Mouse (Mus musculus) spleen, adult 12 weeks (tissue): Measurements from ENCODE around the gene Gm21985.

Source experiments
- DNase-seq: peaks from one replicate; pipeline ENCODE4 v3.0.0; 2022; ENCODE audit warnings: low spot score

Gm21985 gene

GRCm38 (mm10) chr2:112266242-112266592 lies at the start of gene Gm21985:
Gene Gm21985 (plus strand): TSS chr2:112266314.
- peak; percentile 72 for DNase-seq

GRCm38 (mm10) chr2:112217614-112218013 lies 48.5 kb upstream of the Gm21985 start:
- DNase-seq: no peak

- DNase-seq: no peak
Measured at GRCm38 (mm10) chr2:112220880-112221279, 45.2 kb upstream of the Gm21985 start.

- no peak for DNase-seq
Measured at GRCm38 (mm10) chr2:112222607-112223006, 43.5 kb upstream of the Gm21985 start.

GRCm38 (mm10) chr2:112224356-112224755 lies 41.8 kb upstream of the Gm21985 start:
- no peak for DNase-seq

- no peak for DNase-seq
Measured at GRCm38 (mm10) chr2:112232623-112233022, 33.5 kb upstream of the Gm21985 start.

- DNase-seq: no peak
Measured at GRCm38 (mm10) chr2:112236620-112237019, 29.5 kb upstream of the Gm21985 start.

- DNase-seq: no peak
Measured at GRCm38 (mm10) chr2:112238006-112238405, 28.1 kb upstream of the Gm21985 start.

- DNase-seq: peak; percentile 78
Measured at GRCm38 (mm10) chr2:112239212-112239934, 26.7 kb upstream of the Gm21985 start, which contains the start of gene Lpcat4. Gene Lpcat4 (plus strand): TSS chr2:112239468.

GRCm38 (mm10) chr2:112239935-112240721 lies 26.0 kb upstream of the Gm21985 start:
- DNase-seq: no peak

GRCm38 (mm10) chr2:112241787-112242186 lies 24.3 kb upstream of the Gm21985 start:
- DNase-seq: no peak

GRCm38 (mm10) chr2:112245307-112245706 lies 20.8 kb upstream of the Gm21985 start:
- DNase-seq: no peak

GRCm38 (mm10) chr2:112246193-112246592 lies 19.9 kb upstream of the Gm21985 start:
- DNase-seq: no peak

GRCm38 (mm10) chr2:112247323-112247722 lies 18.8 kb upstream of the Gm21985 start:
- DNase-seq: no peak

- DNase-seq: no peak
Measured at GRCm38 (mm10) chr2:112249780-112250453, 16.2 kb upstream of the Gm21985 start.

- DNase-seq: no peak
Measured at GRCm38 (mm10) chr2:112254675-112255515, 11.2 kb upstream of the Gm21985 start.

- no peak for DNase-seq
Measured at GRCm38 (mm10) chr2:112259241-112259962, 6.7 kb upstream of the Gm21985 start, which contains the start of gene Nutm1. Gene Nutm1 (minus strand): TSS chr2:112259291.

- DNase-seq: peak; percentile 70
Measured at GRCm38 (mm10) chr2:112261748-112262653, 4.1 kb upstream of the Gm21985 start, which contains the start of gene Nop10. Gene Nop10 (plus strand): TSS chr2:112261926.

GRCm38 (mm10) chr2:112262779-112263295 lies 3.3 kb upstream of the Gm21985 start:
- DNase-seq: no peak

- no peak for DNase-seq
Measured at GRCm38 (mm10) chr2:112264364-112264763, 1.8 kb upstream of the Gm21985 start.
